Mouse (Mus musculus): ENCODE results near the gene Veph1.

GRCm38 (mm10) chr3:66131264-66131950 is 165.2 kb downstream of the Veph1 start:
- TF ChIP-seq MEF2A (IDR thresholded peaks at IDR 0.05; ENCODE audit: borderline replicate concordance, low read depth, low read length) (no peak), CTCF (conservative IDR thresholded peaks at IDR 0.05 in 1 of 2, IDR thresholded peaks at IDR 0.05 in 1 of 2; ENCODE audit: low read depth in 2 of 2, low read length in 2 of 2) (no peak), TBP (conservative IDR thresholded peaks at IDR 0.05; ENCODE audit: low read depth, low read length) (no peak), POLR2A (IDR thresholded peaks at IDR 0.05; ENCODE audit: low read depth, low read length) (no peak), NELFE (IDR thresholded peaks at IDR 0.05; ENCODE audit: low read depth, low read length) (no peak), SMC3 (IDR thresholded peaks at IDR 0.05; ENCODE audit: low read depth, low read length) (no peak), MAX (IDR thresholded peaks at IDR 0.05; ENCODE audit: low read length) (no peak), ZKSCAN1 (IDR thresholded peaks at IDR 0.05; ENCODE audit: borderline replicate concordance, low read depth, low read length) (no peak), USF1 (IDR thresholded peaks at IDR 0.05; ENCODE audit: low read depth, low read length) (no peak), ZNF384 (IDR thresholded peaks at IDR 0.05; ENCODE audit: low read depth, low read length) (no peak)
